Mouse (Mus musculus) gastrocnemius, postnatal 25 days (tissue): Measurements from ENCODE around the gene Gm10413. TPM values are rescaled to one million over a fixed set of nuclear protein-coding genes. Genes with fewer than 3 reads are reported as not detected.
"Not testable (repeated sequence)": the region's sequence is repeated elsewhere in the genome, so short reads cannot be mapped to it uniquely, and the experiment has no call there.

Experiments used
- DNase-seq: peaks from one replicate; pipeline ENCODE4 v3.0.0; 2022
- long read RNA-seq, 2 experiments: library from polyadenylated mRNA; stranded (forward); transcript quantifications; one replicate each; pipeline ENCODE4 v2.0.0; 2021
- total RNA-seq, 2 experiments: library from RNA; stranded (reverse); gene quantifications; 1 replicate in 1 of 2; 2 replicates in 1 of 2; pipeline ENCODE4 v1.2.3; 2021

Gm10413 gene
- not detected for total RNA-seq
- long read RNA-seq, experiment 1 = 0 reads
- long read RNA-seq, experiment 2 = 0 reads

- DNase-seq = not testable (repeated sequence)
Measured at GRCm38 (mm10) chr14:3394793-3395192, at the start of gene Gm10413. Gm10413 (plus strand) TSS chr14:3395093.

DNA sequence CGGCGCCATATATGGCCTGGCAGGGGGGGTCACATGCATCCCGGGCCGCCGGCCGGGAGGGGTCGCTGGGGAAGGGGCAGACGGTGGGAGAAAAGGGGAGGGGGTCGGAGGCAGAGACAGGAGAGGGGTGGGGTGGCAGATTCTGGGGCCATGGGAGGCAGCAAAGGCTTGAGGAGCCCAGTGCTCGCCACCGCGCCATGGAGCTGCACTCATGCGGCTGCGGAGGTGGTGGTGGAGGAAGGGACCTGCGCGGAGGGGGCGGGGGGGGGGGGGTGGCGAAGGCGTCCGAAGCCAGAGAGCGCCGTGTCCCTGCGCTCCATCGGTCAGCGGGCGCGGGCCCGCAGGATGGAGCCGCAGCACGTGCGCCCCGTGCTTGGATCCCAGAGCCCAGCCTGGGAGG is 17.4 kb downstream of the Gm10413 start, which contains the start of gene Gm10409:
Gene Gm10409, plus strand, starts transcription at position 301 of the 400 bp plus-strand sequence.
- DNase-seq = not testable (repeated sequence)

DNA sequence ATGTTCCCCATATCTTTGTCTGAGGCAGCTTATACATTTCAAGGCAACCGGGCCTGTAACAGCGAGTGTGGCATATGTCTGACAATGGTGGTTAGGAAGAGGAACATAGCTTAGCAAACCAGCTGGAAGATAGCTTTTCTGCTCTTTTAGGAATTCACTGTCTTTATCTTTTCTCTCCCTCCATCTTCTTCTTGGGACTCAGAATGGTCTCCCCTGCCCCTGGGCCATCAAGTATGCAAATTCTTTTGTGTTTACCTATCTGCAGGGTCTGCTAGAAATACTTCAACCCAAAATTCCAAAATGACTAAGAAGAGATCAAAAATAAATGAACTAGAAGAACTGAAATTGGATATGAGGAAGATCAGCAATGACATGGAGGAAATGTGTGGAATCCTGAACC is 32.9 kb downstream of the Gm10413 start, which contains the start of gene Gm3005:
Gene Gm3005, plus strand, starts transcription at position 301 of the 400 bp plus-strand sequence.
- DNase-seq = not testable (repeated sequence)

- DNase-seq = not testable (repeated sequence)
Measured at GRCm38 (mm10) chr14:3449079-3449478, 54.2 kb downstream of the Gm10413 start, which contains the start of gene Gm10408. Gm10408 (plus strand) TSS chr14:3449379.

Other genes starting within 250 kb of the Gm10413 start
- not detected for gene Gm5795, start 206.8 kb upstream of the Gm10413 start, total RNA-seq
- 1 to 10 TPM in 1 of 2 experiments, under 1 TPM in 1; 0.33 to 1.5 TPM for gene D830030K20Rik, start 186.6 kb upstream of the Gm10413 start, total RNA-seq
- not detected for gene Gm2956, start 62.5 kb upstream of the Gm10413 start, total RNA-seq
- under 1 TPM in 1 of 2 experiments, not detected in 1; 0.24 TPM for gene Gm10409, start 17.5 kb downstream of the Gm10413 start, total RNA-seq
- gene Gm3005, start 33.0 kb downstream of the Gm10413 start, total RNA-seq = not detected
- not detected for gene Gm10408, start 54.3 kb downstream of the Gm10413 start, total RNA-seq
- not detected for gene Gm3012, start 239.4 kb downstream of the Gm10413 start, total RNA-seq